Mouse (Mus musculus) left cerebral cortex, postnatal 25 days (tissue): ENCODE results near the gene Msto1. TPM values are rescaled to one million over a fixed set of nuclear protein-coding genes. Genes with fewer than 3 reads are reported as not detected.
"Not testable (repeated sequence)": the region's sequence is repeated elsewhere in the genome, so short reads cannot be mapped to it uniquely, and the experiment has no call there.

Experiments used
- DNase-seq, 2 experiments: peaks; one replicate each; pipeline ENCODE4 v3.0.0; 2022; ENCODE audit warnings: low spot score in 2 of 2, mixed read lengths in 1 of 2
- intact Hi-C: fragments of 180-260 bp; cut with DNase I; formaldehyde crosslinking; loops from one replicate; pipeline ENCODE4 v1.15.1; 2025
- total RNA-seq, 2 experiments: library from RNA; stranded (reverse); gene quantifications; 2 replicates each; pipeline ENCODE4 v1.2.3; 2021

Gene Msto1
- total RNA-seq, 2 experiments from 2014 or later: 22.5 to 23.6 TPM

DNA sequence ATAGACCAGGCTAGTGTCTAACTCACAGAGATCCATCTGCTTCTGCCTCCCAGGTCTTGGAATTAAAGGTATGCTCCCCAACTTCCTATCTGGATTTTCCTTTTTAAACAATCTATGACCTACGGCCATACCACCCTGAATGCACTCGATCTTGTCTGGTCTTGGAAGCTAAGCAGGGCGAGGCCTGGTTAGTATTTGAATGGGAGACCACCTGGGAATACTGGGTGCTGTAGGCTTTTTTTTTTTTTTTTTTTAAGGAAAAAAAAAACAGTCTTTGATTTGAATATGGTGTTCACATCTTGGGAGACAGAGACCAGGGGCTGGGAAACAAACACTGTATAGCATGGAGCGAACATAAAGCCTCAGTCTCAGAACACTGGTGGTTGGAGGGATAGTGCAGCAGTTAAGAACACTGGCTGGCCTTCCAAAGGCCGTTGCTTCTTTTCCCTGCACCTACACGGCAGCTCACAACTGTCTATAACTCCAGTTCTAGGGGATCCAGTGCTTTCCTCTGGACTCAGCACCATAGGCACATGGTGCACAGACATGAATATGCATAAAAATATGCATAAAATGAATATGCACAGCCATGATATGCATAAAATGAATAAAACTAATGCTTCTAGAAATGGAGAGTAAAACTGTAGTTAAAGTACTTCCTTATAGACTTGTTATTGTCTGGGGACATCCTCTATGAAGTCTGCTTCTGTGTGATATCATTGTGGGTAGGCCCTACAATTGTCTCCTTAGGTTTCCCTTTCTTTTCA is 7.2 kb downstream of the Msto1 start:
- DNase-seq: no peak
- intact Hi-C loops: no loop called here

DNA sequence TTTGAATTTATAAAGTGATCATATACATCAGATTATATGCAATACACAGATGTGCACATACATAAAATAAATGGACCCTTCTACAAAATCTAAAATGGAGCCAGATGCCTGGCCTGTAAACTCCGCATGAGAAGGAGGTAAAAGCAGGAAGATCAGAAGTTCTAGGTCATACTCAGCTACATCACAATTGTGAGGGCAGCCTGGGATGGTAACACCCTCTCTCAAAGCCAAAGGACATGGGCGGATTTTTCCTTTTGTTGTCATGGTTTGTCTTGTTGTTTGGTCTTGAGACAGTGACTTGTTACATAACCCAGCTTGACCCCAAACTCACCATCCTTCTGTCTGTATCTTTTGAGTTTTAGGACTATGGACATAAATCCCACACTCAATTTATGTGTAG is 8.1 kb downstream of the Msto1 start:
- no peak for DNase-seq
- intact Hi-C loops: no loop called here

DNA sequence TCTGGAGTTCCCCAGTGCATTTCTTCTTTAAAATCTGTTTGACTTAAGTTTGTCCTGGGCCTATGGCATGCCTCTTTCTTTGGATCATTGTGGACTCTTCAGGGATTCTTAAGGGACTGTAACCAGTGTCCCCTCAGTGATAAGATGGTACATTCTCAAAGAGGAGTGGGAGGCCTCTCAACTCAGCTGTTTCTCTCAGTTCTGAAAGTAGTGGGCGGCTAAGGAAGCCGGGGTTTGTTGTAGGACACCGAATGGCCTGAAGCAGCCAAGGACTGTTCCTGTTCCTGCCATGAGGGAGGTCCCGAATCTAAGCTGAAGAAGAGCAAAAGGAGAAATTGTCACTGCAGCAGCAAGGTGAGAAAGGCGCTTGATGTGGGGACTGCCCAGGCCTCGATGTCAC is 8.6 kb downstream of the Msto1 start:
- intact Hi-C loops: no loop called here

DNA sequence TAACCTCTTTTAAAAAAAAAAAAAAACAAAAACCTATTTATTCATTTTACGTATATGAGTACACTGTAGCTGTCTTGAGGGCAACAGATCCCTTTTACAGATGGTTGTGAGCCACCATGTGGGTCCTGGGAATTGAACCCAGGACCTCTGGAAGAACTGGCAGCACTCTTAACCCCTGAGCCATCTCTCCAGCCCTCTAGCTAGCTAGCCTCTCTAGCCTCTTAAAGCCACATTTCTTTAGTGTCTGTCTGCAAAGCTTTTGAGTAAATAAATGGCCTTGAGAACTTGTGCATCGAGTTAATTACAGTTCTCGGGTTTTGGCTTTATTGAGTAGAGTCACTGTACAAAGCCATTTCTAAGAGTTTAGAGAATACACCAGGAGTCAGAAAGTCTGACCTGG is 9.0 kb downstream of the Msto1 start:
- DNase-seq: no peak
- intact Hi-C loops: no loop called here

More for the DNA sequence above, 8.6 kb downstream of the Msto1 start:
- DNase-seq: peak in 1 of 2 experiments; percentile 72

DNA sequence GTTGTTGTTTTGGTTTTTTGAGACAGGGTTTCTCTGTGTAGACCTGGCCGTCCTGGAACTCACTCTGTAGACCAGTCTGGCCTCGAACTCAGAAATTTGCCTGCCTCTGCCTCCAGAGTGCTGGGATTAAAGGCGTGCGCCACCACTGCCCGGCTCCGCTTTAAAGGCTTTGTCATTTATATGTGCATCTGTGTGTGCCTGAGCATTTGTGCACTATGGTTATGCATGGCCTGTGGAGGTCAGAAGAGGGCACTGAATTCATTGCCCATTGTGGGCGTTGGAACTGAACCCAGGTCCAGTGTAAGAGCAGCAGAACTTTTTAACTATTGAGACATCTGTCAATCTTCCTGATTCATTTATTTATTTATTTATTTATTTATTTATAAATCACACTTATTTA is 20.8 kb downstream of the Msto1 start:
- intact Hi-C loops, DNase-seq: not testable (repeated sequence)

DNA sequence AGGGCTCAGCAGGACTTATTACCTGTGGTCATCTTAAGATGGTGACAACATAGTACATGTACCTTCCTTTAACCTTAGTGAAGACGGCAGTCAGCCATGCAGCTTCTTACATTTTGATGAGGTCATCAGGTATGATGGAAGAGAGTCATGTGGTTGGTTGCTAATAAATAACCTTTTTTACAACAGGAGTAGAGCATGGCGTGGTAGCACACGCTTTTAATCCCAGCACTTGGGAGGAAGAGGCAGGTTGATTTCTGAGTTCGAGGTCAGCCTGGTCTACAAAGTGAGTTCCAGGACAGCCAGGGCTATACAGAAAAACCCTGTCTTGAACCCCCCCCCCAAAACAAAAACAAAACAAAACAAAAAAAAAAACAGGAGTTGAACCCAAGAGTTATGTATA is 31.3 kb downstream of the Msto1 start:
- intact Hi-C loops, DNase-seq: not testable (repeated sequence)

DNA sequence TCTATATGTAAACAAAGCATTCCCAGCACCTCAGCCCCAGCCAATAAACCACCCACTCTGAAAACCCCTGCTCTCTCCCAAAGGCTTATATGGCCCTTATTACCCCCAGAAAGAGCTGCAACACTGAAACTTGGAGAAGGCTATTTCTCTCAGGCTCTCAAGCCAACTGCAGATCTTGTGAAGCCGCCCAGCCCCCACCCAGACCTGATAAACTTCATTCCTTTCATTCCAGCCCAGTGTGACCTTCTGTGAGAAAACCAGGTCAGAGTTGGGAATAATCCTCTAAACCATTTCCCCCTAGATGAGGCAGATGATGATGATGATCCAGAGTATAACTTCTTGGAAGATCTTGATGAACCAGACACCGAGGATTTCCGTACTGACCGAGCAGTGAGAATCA is 45.4 kb downstream of the Msto1 start:
- DNase-seq, intact Hi-C loops: not testable (repeated sequence)

DNA sequence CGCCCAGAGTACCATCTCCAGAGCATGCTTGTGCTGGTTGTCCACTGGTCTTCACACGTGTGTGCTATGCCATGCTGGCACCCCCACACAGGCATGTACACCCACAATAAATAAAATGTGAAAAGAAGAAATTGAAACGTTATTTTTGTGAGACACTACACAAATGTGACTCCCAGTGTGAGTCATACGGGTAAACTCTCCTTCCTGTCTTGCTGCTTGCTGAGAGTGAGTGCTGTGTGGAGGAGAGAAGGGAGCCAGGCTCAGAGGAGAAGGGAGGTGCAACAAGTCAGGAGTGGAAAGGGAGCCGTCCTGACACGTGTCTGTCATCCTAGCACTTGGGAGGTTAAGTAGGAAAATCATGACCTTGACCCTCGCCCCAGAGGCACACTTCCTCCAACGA is 46.6 kb downstream of the Msto1 start:
- intact Hi-C loops, DNase-seq: not testable (repeated sequence)

DNA sequence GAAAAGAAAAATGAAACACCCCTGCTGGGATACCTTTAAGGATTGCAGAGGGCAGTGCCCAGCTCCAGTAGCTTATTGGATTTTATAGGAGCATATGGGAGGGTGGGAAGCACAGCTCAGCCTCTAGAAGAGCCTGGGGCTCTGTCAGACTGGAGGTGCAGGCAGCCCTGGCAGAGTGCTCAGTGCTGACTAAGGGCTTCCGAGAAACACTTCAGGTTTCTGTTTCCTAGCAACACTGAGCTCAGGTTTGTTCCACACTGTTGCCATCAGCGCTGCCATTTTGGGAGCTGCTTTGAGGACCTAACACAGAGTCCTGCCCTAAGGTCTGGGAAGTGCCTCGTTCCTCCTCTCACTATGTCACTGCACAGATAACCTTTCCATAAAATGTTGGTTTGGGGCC is 47.1 kb downstream of the Msto1 start:
- intact Hi-C loops: not testable (repeated sequence)
- DNase-seq: peak in 1 of 2 experiments; percentile 24

DNA sequence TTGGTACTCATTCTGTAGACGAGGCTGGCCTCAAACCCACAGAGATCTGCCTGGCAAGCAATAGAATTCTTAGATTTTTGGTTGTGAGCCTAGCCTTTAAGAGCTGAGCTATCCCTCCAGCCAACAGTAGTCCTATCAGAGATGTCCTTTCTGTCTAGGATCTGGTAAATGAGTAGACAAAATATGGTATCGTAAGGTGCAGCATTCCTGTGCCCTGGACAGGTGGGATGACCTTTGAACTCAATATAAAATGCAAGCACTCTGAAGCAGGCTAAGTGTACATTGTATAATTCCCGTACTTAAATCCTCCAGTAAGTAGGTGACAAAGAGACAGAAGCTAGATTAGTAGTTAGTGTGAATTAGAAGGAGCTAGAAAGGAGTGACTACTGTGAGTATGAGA is 51.7 kb downstream of the Msto1 start:
- intact Hi-C loops: no loop called here

DNA sequence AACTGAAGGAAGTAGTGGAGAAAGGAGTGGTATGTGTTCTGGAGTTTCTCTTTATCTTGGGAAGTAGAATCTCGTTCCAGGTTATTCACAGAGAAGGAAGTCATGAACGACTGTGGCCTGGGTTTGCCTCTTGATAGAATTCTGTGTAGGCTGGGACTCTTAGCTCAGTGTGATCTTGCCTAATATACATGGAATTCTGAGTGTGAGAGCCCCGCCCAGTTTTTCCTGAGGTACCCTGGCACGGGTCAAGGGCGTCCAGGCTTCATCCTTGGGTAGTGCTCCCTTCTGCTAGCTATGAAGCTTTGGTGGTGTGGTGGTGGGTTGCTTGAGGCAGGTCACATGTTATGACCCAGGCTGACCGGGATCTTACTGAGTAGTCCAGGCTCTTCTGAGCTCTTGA is 58.0 kb downstream of the Msto1 start:
- no peak for DNase-seq
- intact Hi-C loops: no loop called here

More for the DNA sequence above, 51.7 kb downstream of the Msto1 start:
- DNase-seq: no peak

Other genes with a start within 250 kb of the Msto1 start
- 10 to 100 TPM; 54.0 to 57.1 TPM for gene Khdc4, start 228.2 kb downstream of the Msto1 start, total RNA-seq
- gene Rit1, start 197.2 kb downstream of the Msto1 start, total RNA-seq: 10 to 100 TPM; 49.1 to 49.9 TPM
- gene Syt11, start 138.8 kb downstream of the Msto1 start, total RNA-seq: 100 to 1,000 TPM; 527 to 544 TPM
- gene Gon4l, start 78.8 kb downstream of the Msto1 start, total RNA-seq: 10 to 100 TPM; 41.2 to 46.0 TPM
- gene Ash1l, start 36.6 kb upstream of the Msto1 start, total RNA-seq: 10 to 100 TPM; 79.1 to 83.5 TPM
- 100 to 1,000 TPM; 103 to 104 TPM for gene Dap3, start 37.2 kb upstream of the Msto1 start, total RNA-seq
- 100 to 1,000 TPM; 189 to 195 TPM for gene Rusc1, start 179.3 kb upstream of the Msto1 start, total RNA-seq
- gene Gm43738, start 187.1 kb upstream of the Msto1 start, total RNA-seq: not detected
- gene Fdps, start 188.0 kb upstream of the Msto1 start, total RNA-seq: 10 to 100 TPM; 81.0 to 88.8 TPM
- gene Pklr, start 222.1 kb upstream of the Msto1 start, total RNA-seq: not detected
- 10 to 100 TPM; 16.0 to 18.7 TPM for gene Hcn3, start 246.2 kb upstream of the Msto1 start, total RNA-seq